Mouse (Mus musculus): Measurements from ENCODE around the gene Cpsf2. TPM values are rescaled to one million over a fixed set of nuclear protein-coding genes. Genes with fewer than 3 reads are reported as not detected.

Cpsf2 gene
- 30.9 TPM for polyA plus RNA-seq (2017; shearing (Covaris generic))

DNA sequence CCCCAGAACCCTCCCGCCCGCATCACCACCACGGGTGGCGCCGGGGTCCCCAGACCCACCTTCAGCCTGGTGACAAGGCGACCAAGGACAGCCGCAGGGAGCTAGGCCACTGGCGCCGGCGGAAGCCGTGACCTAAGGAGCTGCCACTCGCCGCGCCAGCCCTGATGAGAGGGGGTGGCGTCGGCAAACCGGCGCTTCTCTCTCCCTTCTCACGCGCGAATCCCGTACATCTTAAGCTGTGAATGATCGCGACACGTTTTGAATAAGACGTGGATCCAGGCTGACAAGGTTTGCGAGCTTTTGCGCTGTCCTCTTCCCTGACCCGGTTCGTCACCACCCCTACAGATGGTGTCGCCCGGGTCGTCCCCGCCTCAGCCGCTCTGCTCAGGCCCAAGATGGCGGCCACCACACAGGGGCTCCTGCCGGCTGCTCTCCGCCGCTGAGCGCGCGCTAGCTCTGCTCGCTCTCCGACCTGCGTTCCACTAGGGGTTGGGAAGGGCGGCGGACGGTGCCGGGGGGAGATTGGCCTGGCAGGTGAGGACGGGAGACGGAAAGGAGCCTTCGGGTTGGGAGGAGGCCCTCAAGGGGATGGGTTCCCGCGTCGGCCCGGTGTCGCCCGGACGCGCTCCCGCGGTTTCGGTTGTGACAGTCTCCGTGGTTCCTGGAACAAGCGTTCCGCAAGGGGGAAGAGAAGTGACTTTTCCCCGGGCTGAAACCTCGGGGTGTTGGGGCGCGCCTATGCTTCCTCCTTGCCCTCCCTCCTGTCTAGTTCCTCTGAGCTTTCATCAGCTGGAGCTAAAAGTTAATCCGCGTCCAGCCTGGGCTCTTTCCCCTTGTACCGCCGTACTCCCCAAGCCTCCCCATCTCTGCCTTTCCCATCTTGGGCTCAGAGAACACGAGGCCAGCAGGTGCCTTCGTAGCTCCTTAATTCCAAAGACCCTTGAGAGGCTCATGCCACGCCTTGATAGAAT lies at the start of gene Cpsf2:
Gene Cpsf2 (plus strand): TSS at position 388 of the 971 bp plus-strand sequence.

DNA sequence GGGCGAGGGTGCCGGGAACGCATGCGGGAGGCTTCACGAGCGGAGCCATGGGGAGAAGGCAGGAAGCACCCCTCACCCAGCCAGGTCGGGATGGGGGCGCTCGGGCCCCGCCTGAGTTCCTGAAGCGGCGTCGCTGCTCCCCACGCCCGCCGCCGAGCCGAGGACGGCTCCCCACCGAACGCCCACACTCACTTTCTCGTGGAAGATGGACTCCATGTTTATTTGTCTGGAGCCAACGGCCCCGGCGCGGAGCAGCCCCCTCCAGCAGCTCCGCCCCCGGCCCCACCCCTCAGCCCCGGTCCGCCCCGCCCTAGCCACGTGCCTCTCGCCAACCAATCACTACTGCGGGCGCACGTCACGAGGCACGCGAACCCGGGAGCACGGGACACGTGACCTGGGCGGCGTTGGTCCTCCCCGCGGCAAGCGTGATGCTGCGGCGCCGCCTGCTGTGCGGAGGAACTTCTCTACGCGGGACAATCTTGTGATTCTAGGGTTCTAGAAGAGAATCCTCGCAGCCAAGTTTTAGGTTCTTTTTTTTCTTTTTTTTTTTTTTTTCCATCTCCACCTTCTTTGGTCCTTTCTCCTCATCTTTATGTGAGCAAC lies 17.7 kb upstream of the Cpsf2 start, which contains the start of gene Atxn3:
Gene Atxn3 (minus strand): TSS at position 305 of the 603 bp plus-strand sequence.

Other genes starting within 250 kb of the Cpsf2 start
- gene Fbln5, start 156.9 kb upstream of the Cpsf2 start, polyA plus RNA-seq (2017; shearing (Covaris generic)), result 0.11 TPM
- gene Trip11, start 62.7 kb upstream of the Cpsf2 start, polyA plus RNA-seq (2017; shearing (Covaris generic)), result 87.7 TPM
- gene Atxn3, start 17.7 kb upstream of the Cpsf2 start, polyA plus RNA-seq (2017; shearing (Covaris generic)), result 28.9 TPM
- gene Slc24a4, start 152.7 kb downstream of the Cpsf2 start, polyA plus RNA-seq (2017; shearing (Covaris generic)), result not detected

Measured in activated CD4-positive, CD25-positive, alpha-beta regulatory T cell, adult 9 weeks (primary cell).